Comparison of ENCODE assay signal across 16 mouse cellular contexts in genomic region chr1:78357868-78358267, GRCm38 (mm10).
"Had no signal": no experiment of that assay in that cellular context is flagged by ENCODE, and none has a peak within 500 bp of the region (broad histone marks: within the 10 kb centered on the region; RNA-seq: fewer than 3 reads in every experiment).

No protein-coding gene starts in this region.

- H3K4me2 ChIP-seq: limb, embryonic 13.5 days; midbrain, embryonic 11.5 days; midbrain, embryonic 15.5 days; neural tube, embryonic 12.5 days had no signal

- H3K9me3 ChIP-seq: limb, embryonic 13.5 days; megakaryocyte, embryonic 14.5 days; midbrain, embryonic 15.5 days; neural tube, embryonic 12.5 days had no signal

- DNase-seq: kidney, adult 8-10 months; kidney, postnatal 4 days; left cerebral cortex, postnatal 4 days; lung, adult 18-20 months; lung, postnatal 10 days; lung, postnatal 4 days; right cerebral cortex, postnatal 14 days; thymus, postnatal 4 days had no signal

- H3K27ac ChIP-seq: kidney, postnatal 0 days; layer of hippocampus, adult 2 months; limb, embryonic 13.5 days; liver, embryonic 14.5 days; midbrain, embryonic 15.5 days; neural tube, embryonic 12.5 days had no signal

- H3K4me1 ChIP-seq: limb, embryonic 13.5 days; megakaryocyte, embryonic 14.5 days; midbrain, embryonic 15.5 days; neural tube, embryonic 12.5 days had no signal

- H3K36me3 ChIP-seq: limb, embryonic 13.5 days; midbrain, embryonic 15.5 days; neural tube, embryonic 12.5 days had no signal

- H3K9ac ChIP-seq: limb, embryonic 13.5 days; liver, embryonic 14.5 days; midbrain, embryonic 15.5 days; neural tube, embryonic 12.5 days had no signal

- H3K27me3 ChIP-seq: neural tube, embryonic 12.5 days had no signal

- ATAC-seq: midbrain, embryonic 15.5 days had no signal

- H3K4me3 ChIP-seq: layer of hippocampus, adult 2 months; limb, embryonic 13.5 days; megakaryocyte, embryonic 14.5 days; midbrain, embryonic 15.5 days; neural tube, embryonic 12.5 days had no signal
